Mouse (Mus musculus): Measurements from ENCODE around the gene Elk3.

- TF ChIP-seq POLR2A (IDR thresholded peaks at IDR 0.05; ENCODE audit: extremely low read depth, insufficient read depth, low read length) (no peak), CTCF (IDR thresholded peaks at IDR 0.05; ENCODE audit: low read depth, low read length) (no peak)
These were observed 30.3 kb downstream of the Elk3 start for GRCm38 (mm10) chr10:93280586-93280985.
